Mouse (Mus musculus): ENCODE data around the gene Fgd5. TPM values are rescaled to one million over a fixed set of nuclear protein-coding genes. Genes with fewer than 3 reads are reported as not detected.

Fgd5 gene
- polyA plus RNA-seq, 1 experiment, result not detected

DNA sequence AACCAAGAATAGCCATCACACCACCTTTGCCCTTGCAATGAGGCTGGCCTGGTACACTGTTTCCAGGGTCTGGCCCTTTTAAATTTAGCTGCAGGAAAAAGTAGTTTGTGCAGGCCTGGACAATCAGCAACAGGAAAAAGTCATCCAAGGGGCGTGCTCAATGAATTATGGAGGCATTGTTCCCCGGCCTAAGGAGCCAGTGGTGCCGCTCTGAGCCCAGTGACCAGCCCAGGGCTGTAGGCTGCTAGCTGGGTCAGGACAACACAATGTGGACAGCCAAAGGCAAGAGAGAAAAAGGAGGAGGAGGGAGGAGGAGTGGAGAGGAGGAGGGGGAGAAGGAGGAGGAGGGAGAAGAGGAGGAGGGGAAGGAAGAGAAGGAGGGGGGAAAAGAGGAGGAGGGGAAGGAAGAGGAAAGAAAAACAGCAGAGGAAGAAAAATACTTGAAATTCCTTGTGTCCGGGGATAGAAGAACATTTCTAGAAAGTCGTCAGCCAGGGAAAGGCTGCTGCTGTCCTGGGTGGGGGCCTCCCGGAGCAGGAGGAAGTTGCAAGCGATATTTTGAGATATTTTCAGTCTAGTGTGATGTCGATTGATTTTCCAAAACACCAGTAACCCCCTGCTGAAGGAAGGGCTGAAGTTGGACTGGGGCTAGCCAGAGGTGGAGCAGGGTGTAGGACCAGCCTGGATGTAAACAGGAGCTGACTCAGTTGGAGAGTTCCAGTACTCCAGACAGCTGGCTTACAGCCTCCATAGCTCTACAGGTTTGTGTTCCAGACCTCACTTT, 18.5 kb upstream of the Fgd5 start:
- Histone ChIP-seq H3K36me3 (ENCODE audit: control insufficient read depth, insufficient read depth) (no peaks in the 10 kb centered on the region), H3K27me3 (ENCODE audit: control insufficient read depth, insufficient read depth, insufficient read length) (peaks cover 24% of the 10 kb centered on the region), H3K79me2 (ENCODE audit: control insufficient read depth, insufficient read depth) (no peaks in the 10 kb centered on the region), H3K4me3 (no peak overlapping the region), H3ac (ENCODE audit: control insufficient read depth, insufficient read length) (no peak overlapping the region), H3K4me2 (ENCODE audit: low read depth) (no peak overlapping the region)
- TF ChIP-seq TCF3 (IDR thresholded peaks at IDR 0.05; ENCODE audit: insufficient read length, low read depth), result no peak
- no peak for TF ChIP-seq MAX (IDR thresholded peaks at IDR 0.05; ENCODE audit: low read depth)
- TF ChIP-seq POLR2AphosphoS2 (IDR thresholded peaks at IDR 0.05; ENCODE audit: insufficient read length, low read depth), result no peak
- TF ChIP-seq REST (IDR thresholded peaks at IDR 0.05; ENCODE audit: insufficient read depth, insufficient read length), result no peak
- no peak for TF ChIP-seq TCF12 (IDR thresholded peaks at IDR 0.05; ENCODE audit: insufficient read depth, poor library complexity, severe bottlenecking)
- no peak for TF ChIP-seq SRF (IDR thresholded peaks at IDR 0.05; ENCODE audit: control insufficient read depth, insufficient read length, low read depth)
- TF ChIP-seq CEBPB (IDR thresholded peaks at IDR 0.05; ENCODE audit: insufficient read depth, poor library complexity, severe bottlenecking), result no peak
- TF ChIP-seq MYOG (IDR thresholded peaks at IDR 0.05; ENCODE audit: control insufficient read depth in 1 of 3, insufficient read depth in 1 of 3, insufficient read length in 2 of 3, low read depth in 2 of 3), result no peak
- no peak for TF ChIP-seq MYOD1 (IDR thresholded peaks at IDR 0.05; ENCODE audit: control insufficient read depth in 1 of 3, insufficient read length in 2 of 3, low read depth in 2 of 3)
- TF ChIP-seq E2F4 (IDR thresholded peaks at IDR 0.05; ENCODE audit: insufficient read depth), result no peak
- TF ChIP-seq POLR2A (IDR thresholded peaks at IDR 0.05; ENCODE audit: insufficient read length, low read depth), result no peak
- no peak for TF ChIP-seq USF1 (IDR thresholded peaks at IDR 0.05; ENCODE audit: low read depth)

DNA sequence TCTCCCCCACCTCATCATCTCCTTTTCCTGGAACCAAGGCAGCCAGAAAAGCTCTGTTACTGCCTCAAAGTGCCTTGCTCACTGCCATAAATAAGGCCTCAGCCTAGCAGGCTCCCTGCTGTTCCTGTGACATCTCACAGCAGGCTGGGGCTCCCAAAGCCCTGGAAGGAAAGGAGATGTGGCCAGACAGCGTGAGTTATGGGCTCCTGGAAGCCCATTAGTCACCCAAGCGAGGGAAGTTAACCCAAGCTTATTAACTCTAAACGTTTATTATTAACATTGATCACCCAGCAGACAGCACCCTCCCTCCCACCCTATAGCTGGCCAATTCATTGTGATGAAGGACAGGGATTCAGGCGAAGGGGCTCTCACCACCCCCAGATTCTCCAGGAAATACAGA, 15.2 kb upstream of the Fgd5 start:
- no peak for TF ChIP-seq E2F4 (IDR thresholded peaks at IDR 0.05; ENCODE audit: insufficient read depth)
- TF ChIP-seq POLR2AphosphoS2 (IDR thresholded peaks at IDR 0.05; ENCODE audit: insufficient read length, low read depth), result no peak
- TF ChIP-seq TCF3 (IDR thresholded peaks at IDR 0.05; ENCODE audit: insufficient read length, low read depth), result no peak
- no peak for TF ChIP-seq CEBPB (IDR thresholded peaks at IDR 0.05; ENCODE audit: insufficient read depth, poor library complexity, severe bottlenecking)
- TF ChIP-seq MYOG (IDR thresholded peaks at IDR 0.05; ENCODE audit: control insufficient read depth in 1 of 3, insufficient read depth in 1 of 3, insufficient read length in 2 of 3, low read depth in 2 of 3), result no peak
- TF ChIP-seq MYOD1 (IDR thresholded peaks at IDR 0.05; ENCODE audit: control insufficient read depth in 1 of 3, insufficient read length in 2 of 3, low read depth in 2 of 3), result no peak
- TF ChIP-seq REST (IDR thresholded peaks at IDR 0.05; ENCODE audit: insufficient read depth, insufficient read length), result no peak
- TF ChIP-seq POLR2A (IDR thresholded peaks at IDR 0.05; ENCODE audit: insufficient read length, low read depth), result no peak
- TF ChIP-seq TCF12 (IDR thresholded peaks at IDR 0.05; ENCODE audit: insufficient read depth, poor library complexity, severe bottlenecking), result no peak
- TF ChIP-seq MAX (IDR thresholded peaks at IDR 0.05; ENCODE audit: low read depth), result no peak
- TF ChIP-seq SRF (IDR thresholded peaks at IDR 0.05; ENCODE audit: control insufficient read depth, insufficient read length, low read depth), result no peak
- no peak for TF ChIP-seq USF1 (IDR thresholded peaks at IDR 0.05; ENCODE audit: low read depth)
- H3K4me3 ChIP-seq, result no peak overlapping the region
- no peak overlapping the region for H3ac ChIP-seq (ENCODE audit: control insufficient read depth, insufficient read length)
- H3K4me2 ChIP-seq (ENCODE audit: low read depth), result no peak overlapping the region
- no peaks in the 10 kb centered on the region for H3K79me2 ChIP-seq (ENCODE audit: control insufficient read depth, insufficient read depth)
- no peaks in the 10 kb centered on the region for H3K36me3 ChIP-seq (ENCODE audit: control insufficient read depth, insufficient read depth)
- peaks cover 20% of the 10 kb centered on the region for H3K27me3 ChIP-seq (ENCODE audit: control insufficient read depth, insufficient read depth, insufficient read length)

DNA sequence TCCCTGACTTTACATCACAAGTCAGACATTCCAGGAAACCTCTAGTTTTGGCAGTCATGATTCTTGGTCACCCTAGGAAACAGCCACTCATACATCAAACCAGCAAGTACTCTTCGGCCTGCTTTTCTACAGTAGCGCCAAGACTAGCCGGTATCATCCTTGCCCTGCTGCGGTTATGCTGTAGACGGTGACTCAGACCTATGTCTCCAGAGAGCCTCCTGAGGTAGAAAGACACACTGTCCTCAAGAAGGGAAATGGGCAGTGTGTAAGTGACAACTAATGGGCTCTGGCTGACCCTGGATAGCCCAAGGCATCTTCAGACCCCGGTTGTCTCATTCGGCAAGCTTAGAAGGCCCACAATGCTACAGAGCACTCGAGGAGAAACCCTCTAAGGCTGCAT, 13.6 kb upstream of the Fgd5 start:
- Histone ChIP-seq H3K4me3 (no peak overlapping the region), H3K79me2 (ENCODE audit: control insufficient read depth, insufficient read depth) (no peaks in the 10 kb centered on the region), H3ac (ENCODE audit: control insufficient read depth, insufficient read length) (no peak overlapping the region), H3K27me3 (ENCODE audit: control insufficient read depth, insufficient read depth, insufficient read length) (peaks cover 24% of the 10 kb centered on the region), H3K36me3 (ENCODE audit: control insufficient read depth, insufficient read depth) (no peaks in the 10 kb centered on the region), H3K4me2 (ENCODE audit: low read depth) (peak overlapping the region; percentile 30)
- TF ChIP-seq POLR2AphosphoS2 (IDR thresholded peaks at IDR 0.05; ENCODE audit: insufficient read length, low read depth) (no peak), TCF3 (IDR thresholded peaks at IDR 0.05; ENCODE audit: insufficient read length, low read depth) (no peak), REST (IDR thresholded peaks at IDR 0.05; ENCODE audit: insufficient read depth, insufficient read length) (no peak), MYOD1 (IDR thresholded peaks at IDR 0.05; ENCODE audit: control insufficient read depth in 1 of 3, insufficient read length in 2 of 3, low read depth in 2 of 3) (no peak), MYOG (IDR thresholded peaks at IDR 0.05; ENCODE audit: control insufficient read depth in 1 of 3, insufficient read depth in 1 of 3, insufficient read length in 2 of 3, low read depth in 2 of 3) (no peak), USF1 (IDR thresholded peaks at IDR 0.05; ENCODE audit: low read depth) (no peak), E2F4 (IDR thresholded peaks at IDR 0.05; ENCODE audit: insufficient read depth) (no peak), POLR2A (IDR thresholded peaks at IDR 0.05; ENCODE audit: insufficient read length, low read depth) (no peak), MAX (IDR thresholded peaks at IDR 0.05; ENCODE audit: low read depth) (no peak), TCF12 (IDR thresholded peaks at IDR 0.05; ENCODE audit: insufficient read depth, poor library complexity, severe bottlenecking) (no peak), CEBPB (IDR thresholded peaks at IDR 0.05; ENCODE audit: insufficient read depth, poor library complexity, severe bottlenecking) (no peak), SRF (IDR thresholded peaks at IDR 0.05; ENCODE audit: control insufficient read depth, insufficient read length, low read depth) (no peak)

DNA sequence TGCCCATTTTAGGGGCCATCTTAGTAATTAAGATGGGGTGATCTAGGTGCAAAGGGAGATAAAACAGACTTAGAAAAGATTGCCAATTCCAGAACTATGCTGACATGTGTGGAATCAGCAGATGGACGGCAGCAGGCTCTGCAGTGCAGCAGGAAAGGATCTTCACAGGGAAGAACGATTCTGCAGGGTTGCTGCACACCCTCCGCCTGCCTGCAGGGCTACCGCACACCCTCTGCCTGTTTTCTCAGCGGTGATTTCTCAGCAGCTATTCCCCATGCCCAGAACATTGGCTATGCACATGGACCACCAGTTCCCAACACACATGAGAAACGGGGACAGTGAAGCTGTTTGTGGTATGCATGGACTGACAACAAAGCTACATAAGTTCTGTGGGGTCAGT, 12.7 kb upstream of the Fgd5 start:
- Histone ChIP-seq H3K27me3 (ENCODE audit: control insufficient read depth, insufficient read depth, insufficient read length) (peaks cover 24% of the 10 kb centered on the region), H3K4me3 (no peak overlapping the region), H3K4me2 (ENCODE audit: low read depth) (no peak overlapping the region), H3K79me2 (ENCODE audit: control insufficient read depth, insufficient read depth) (no peaks in the 10 kb centered on the region), H3ac (ENCODE audit: control insufficient read depth, insufficient read length) (no peak overlapping the region), H3K36me3 (ENCODE audit: control insufficient read depth, insufficient read depth) (no peaks in the 10 kb centered on the region)
- TF ChIP-seq USF1 (IDR thresholded peaks at IDR 0.05; ENCODE audit: low read depth) (no peak), REST (IDR thresholded peaks at IDR 0.05; ENCODE audit: insufficient read depth, insufficient read length) (no peak), POLR2A (IDR thresholded peaks at IDR 0.05; ENCODE audit: insufficient read length, low read depth) (no peak), E2F4 (IDR thresholded peaks at IDR 0.05; ENCODE audit: insufficient read depth) (no peak), SRF (IDR thresholded peaks at IDR 0.05; ENCODE audit: control insufficient read depth, insufficient read length, low read depth) (no peak), MYOG (IDR thresholded peaks at IDR 0.05; ENCODE audit: control insufficient read depth in 1 of 3, insufficient read depth in 1 of 3, insufficient read length in 2 of 3, low read depth in 2 of 3) (no peak), POLR2AphosphoS2 (IDR thresholded peaks at IDR 0.05; ENCODE audit: insufficient read length, low read depth) (no peak), TCF12 (IDR thresholded peaks at IDR 0.05; ENCODE audit: insufficient read depth, poor library complexity, severe bottlenecking) (no peak), MYOD1 (IDR thresholded peaks at IDR 0.05; ENCODE audit: control insufficient read depth in 1 of 3, insufficient read length in 2 of 3, low read depth in 2 of 3) (no peak), TCF3 (IDR thresholded peaks at IDR 0.05; ENCODE audit: insufficient read length, low read depth) (no peak), MAX (IDR thresholded peaks at IDR 0.05; ENCODE audit: low read depth) (no peak), CEBPB (IDR thresholded peaks at IDR 0.05; ENCODE audit: insufficient read depth, poor library complexity, severe bottlenecking) (no peak)
